Mouse (Mus musculus) urinary bladder, postnatal 14 days (tissue): ENCODE measurements around the gene Spata6.

ENCODE experiments used
- DNase-seq: peaks from one replicate; pipeline ENCODE4 v3.0.0; 2021; ENCODE audit warnings: low spot score

Spata6 gene

GRCm38 (mm10) chr4:111838882-111839281, 119.1 kb downstream of the Spata6 start:
- DNase-seq, result no peak

GRCm38 (mm10) chr4:111852626-111853025, 132.8 kb downstream of the Spata6 start:
- no peak for DNase-seq

- no peak for DNase-seq
These were observed 146.9 kb downstream of the Spata6 start for GRCm38 (mm10) chr4:111866701-111867100.

- no peak for DNase-seq
These were observed 148.1 kb downstream of the Spata6 start for GRCm38 (mm10) chr4:111867743-111868401.
